8 mouse cellular contexts compared by ENCODE assay signal in the genomic region with DNA sequence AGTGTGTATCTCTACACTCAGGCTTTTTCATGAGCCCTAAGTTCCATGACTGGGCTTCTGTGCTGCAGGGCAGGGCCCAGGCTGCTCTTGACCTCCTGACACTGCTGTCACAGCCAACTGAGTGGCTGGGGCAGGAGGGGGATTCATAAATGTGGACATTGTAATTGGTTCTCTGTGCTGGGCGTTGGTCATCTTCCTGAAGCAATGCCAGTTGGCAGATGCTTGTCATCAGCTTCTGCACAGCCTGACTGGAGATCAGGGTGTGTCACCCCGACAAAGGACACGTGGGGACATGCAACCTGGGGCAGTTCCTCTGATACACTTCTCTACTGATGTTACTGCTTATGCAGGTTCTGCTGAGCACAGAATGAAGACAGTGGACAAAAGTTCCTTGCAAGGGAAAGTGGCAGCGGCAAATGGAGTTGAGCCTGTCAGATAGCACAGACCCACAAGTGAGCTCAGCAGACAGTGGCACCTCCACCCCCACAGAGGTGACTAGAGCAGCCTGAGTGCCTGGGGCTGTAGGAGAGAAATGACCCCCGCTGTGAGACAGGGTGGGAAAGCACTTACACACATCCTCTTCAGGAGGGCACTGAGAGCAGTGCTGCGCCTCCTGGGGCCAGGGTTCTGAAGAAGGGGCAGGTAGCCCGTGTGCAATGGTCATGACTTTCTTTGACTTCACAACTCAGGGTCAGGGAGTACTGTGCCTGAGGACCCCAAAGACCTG. TPM values are rescaled to one million over a fixed set of nuclear protein-coding genes. Genes with fewer than 3 reads are reported as not detected.
DNase-seq lines count a peak whose midpoint lies in the region; ATAC-seq lines count a peak whose summit lies in the region.

No protein-coding gene starts in this region.

- no peaks in the 10 kb centered on the region for H3K27me3 ChIP-seq in hindbrain, embryonic 12.5 days

- H3K4me3 ChIP-seq in hindbrain, embryonic 12.5 days = no peak overlapping the region

- H3K4me1 ChIP-seq in hindbrain, embryonic 12.5 days = peaks cover 29% of the 10 kb centered on the region

- H3K9me3 ChIP-seq in hindbrain, embryonic 12.5 days (replicated peaks) = no peaks in the 10 kb centered on the region

- ATAC-seq in hindbrain, embryonic 12.5 days (ENCODE audit: low FRiP score) = no peak

- H3K27ac ChIP-seq in hindbrain, embryonic 12.5 days = no peak overlapping the region

- no peak overlapping the region for H3K4me2 ChIP-seq in hindbrain, embryonic 12.5 days (replicated peaks)

- no peak overlapping the region for H3K9ac ChIP-seq in hindbrain, embryonic 12.5 days

- 74% methylated on average over 7 of the region's 7 CpGs for WGBS in hindbrain, embryonic 12.5 days

- H3K36me3 ChIP-seq in hindbrain, embryonic 12.5 days = no peaks in the 10 kb centered on the region

- intact Hi-C loops in heart, postnatal 10 days (cut with DNase I) = no loop called here

- peak; percentile 52 to 74 for DNase-seq in layer of hippocampus, adult 8-10 months (ENCODE audit: low spot score in 2 of 2)
- DNase-seq in layer of hippocampus, adult 9-10 months (ENCODE audit: low spot score) = no peak
- peak; percentile 65 for DNase-seq in adrenal gland, postnatal 25 days
- peak; percentile 79 to 82 for DNase-seq in heart, postnatal 10 days
- DNase-seq in lung, postnatal 36 days = peak; percentile 89
- no peak for DNase-seq in right cerebral cortex, postnatal 14 days
- no peak for DNase-seq in cerebellum, postnatal 10 days

RNA-seq across cellular contexts. Expression of gene Ell, which starts 22.7 kb away (rescaled TPM):
- total RNA-seq in layer of hippocampus, adult 8-10 months (2022) = 10 to 100 TPM; 19.6 to 22.0 (median 20.8) TPM
- 24.3 and 29.8 TPM in 2 replicates for total RNA-seq in adrenal gland, postnatal 25 days (2021)
- 10 to 100 TPM; 15.9 to 17.9 TPM for total RNA-seq in heart, postnatal 10 days (2021)
- polyA plus RNA-seq in hindbrain, embryonic 12.5 days (2016; fragmentation: Nextera tagmentation; extraction: Ambion mirVana) = 19.0 and 19.4 TPM in 2 replicates

RNA-seq across cellular contexts. Expression of gene Isyna1, which starts 32.2 kb away (rescaled TPM):
- total RNA-seq in layer of hippocampus, adult 8-10 months (2022) = 10 to 100 TPM; 42.8 to 55.9 (median 51.8) TPM
- 89.7 and 101 TPM in 2 replicates for total RNA-seq in adrenal gland, postnatal 25 days (2021)
- total RNA-seq in heart, postnatal 10 days (2021) = 10 to 100 TPM; 25.8 to 29.6 TPM
- polyA plus RNA-seq in hindbrain, embryonic 12.5 days (2016; fragmentation: Nextera tagmentation; extraction: Ambion mirVana) = 128 and 138 TPM in 2 replicates

RNA-seq across cellular contexts. Expression of gene Kxd1, which starts 34.2 kb away (rescaled TPM):
- total RNA-seq in layer of hippocampus, adult 8-10 months (2022) = 10 to 100 TPM; 36.7 to 46.9 (median 39.6) TPM
- total RNA-seq in adrenal gland, postnatal 25 days (2021) = 68.9 and 85.4 TPM in 2 replicates
- 10 to 100 TPM; 79.5 to 81.3 TPM for total RNA-seq in heart, postnatal 10 days (2021)
- 47.1 and 48.5 TPM in 2 replicates for polyA plus RNA-seq in hindbrain, embryonic 12.5 days (2016; fragmentation: Nextera tagmentation; extraction: Ambion mirVana)

RNA-seq across cellular contexts. Expression of gene Fkbp8, which starts 34.4 kb away (rescaled TPM):
- total RNA-seq in layer of hippocampus, adult 8-10 months (2022) = 100 to 1,000 TPM; 420 to 440 (median 425) TPM
- total RNA-seq in adrenal gland, postnatal 25 days (2021) = 361 and 404 TPM in 2 replicates
- total RNA-seq in heart, postnatal 10 days (2021) = 100 to 1,000 TPM; 185 to 190 TPM
- polyA plus RNA-seq in hindbrain, embryonic 12.5 days (2016; fragmentation: Nextera tagmentation; extraction: Ambion mirVana) = 313 and 334 TPM in 2 replicates

RNA-seq across cellular contexts. Expression of gene Ssbp4, which starts 46.7 kb away (rescaled TPM):
- 100 to 1,000 TPM; 196 to 262 (median 224) TPM for total RNA-seq in layer of hippocampus, adult 8-10 months (2022)
- total RNA-seq in adrenal gland, postnatal 25 days (2021) = 82.0 and 88.2 TPM in 2 replicates
- 10 to 100 TPM; 54.7 to 55.6 TPM for total RNA-seq in heart, postnatal 10 days (2021)
- polyA plus RNA-seq in hindbrain, embryonic 12.5 days (2016; fragmentation: Nextera tagmentation; extraction: Ambion mirVana) = 141 and 143 TPM in 2 replicates

Comparison
In these comparisons a context has a peak if more than half of its experiments do, and no peak if none do; other contexts are left out.
1. DNase-seq: peak in layer of hippocampus, adult 8-10 months (2 of 2), adrenal gland, postnatal 25 days (single experiment), heart, postnatal 10 days (2 of 2) and lung, postnatal 36 days (single experiment); none in layer of hippocampus, adult 9-10 months (single experiment), right cerebral cortex, postnatal 14 days (single experiment) and cerebellum, postnatal 10 days (0 of 2).